Mouse (Mus musculus): Measurements from ENCODE around the gene Smurf1. TPM values are rescaled to one million over a fixed set of nuclear protein-coding genes. Genes with fewer than 3 reads are reported as not detected.

The Smurf1 gene
- polyA plus RNA-seq, 1 experiment: 21.9 TPM

GRCm38 (mm10) chr5:144919790-144920189 lies 45.9 kb downstream of the Smurf1 start:
- WGBS: 97% methylated on average over 8 of the region's 8 CpGs
- Histone ChIP-seq H3K27ac (ENCODE audit: insufficient read depth, low read length) (no peak overlapping the region), H3K4me3 (replicated peaks; ENCODE audit: insufficient read depth, low read depth, low read length) (no peak overlapping the region), H3K4me1 (ENCODE audit: control insufficient read depth, insufficient read depth, low read length) (peaks cover 16% of the 10 kb centered on the region), H3K27me3 (ENCODE audit: control insufficient read depth, insufficient read depth, low read length) (no peaks in the 10 kb centered on the region)
- DNase-seq: no peak
- TF ChIP-seq CTCF (IDR thresholded peaks at IDR 0.05; ENCODE audit: borderline replicate concordance, insufficient read depth, low read depth, low read length) (no peak), POLR2A (IDR thresholded peaks at IDR 0.05; ENCODE audit: borderline replicate concordance, insufficient read depth, low read length) (no peak)

GRCm38 (mm10) chr5:144919194-144919593 lies 46.5 kb downstream of the Smurf1 start:
- Histone ChIP-seq H3K4me1 (ENCODE audit: control insufficient read depth, insufficient read depth, low read length) (peaks cover 20% of the 10 kb centered on the region), H3K4me3 (replicated peaks; ENCODE audit: insufficient read depth, low read depth, low read length) (no peak overlapping the region), H3K27me3 (ENCODE audit: control insufficient read depth, insufficient read depth, low read length) (no peaks in the 10 kb centered on the region), H3K27ac (ENCODE audit: insufficient read depth, low read length) (no peak overlapping the region)
- 80% methylated on average over 9 of the region's 9 CpGs for WGBS
- DNase-seq: no peak
- TF ChIP-seq POLR2A (IDR thresholded peaks at IDR 0.05; ENCODE audit: borderline replicate concordance, insufficient read depth, low read length): no peak
- no peak for TF ChIP-seq CTCF (IDR thresholded peaks at IDR 0.05; ENCODE audit: borderline replicate concordance, insufficient read depth, low read depth, low read length)

- Histone ChIP-seq H3K27ac (ENCODE audit: insufficient read depth, low read length) (no peak overlapping the region), H3K4me3 (replicated peaks; ENCODE audit: insufficient read depth, low read depth, low read length) (no peak overlapping the region), H3K27me3 (ENCODE audit: control insufficient read depth, insufficient read depth, low read length) (no peaks in the 10 kb centered on the region), H3K4me1 (ENCODE audit: control insufficient read depth, insufficient read depth, low read length) (peaks cover 18% of the 10 kb centered on the region)
- TF ChIP-seq CTCF (IDR thresholded peaks at IDR 0.05; ENCODE audit: borderline replicate concordance, insufficient read depth, low read depth, low read length) (no peak), POLR2A (IDR thresholded peaks at IDR 0.05; ENCODE audit: borderline replicate concordance, insufficient read depth, low read length) (no peak)
- WGBS: 72% methylated on average over 8 of the region's 8 CpGs
- DNase-seq: no peak
Measured at GRCm38 (mm10) chr5:144918204-144918603, 47.4 kb downstream of the Smurf1 start.

GRCm38 (mm10) chr5:144917172-144917571 lies 48.5 kb downstream of the Smurf1 start:
- H3K27ac ChIP-seq (ENCODE audit: insufficient read depth, low read length): no peak overlapping the region
- no peak for DNase-seq
- H3K4me1 ChIP-seq (ENCODE audit: control insufficient read depth, insufficient read depth, low read length): peaks cover 13% of the 10 kb centered on the region
- no peaks in the 10 kb centered on the region for H3K27me3 ChIP-seq (ENCODE audit: control insufficient read depth, insufficient read depth, low read length)
- 96% methylated on average over 6 of the region's 6 CpGs for WGBS
- TF ChIP-seq POLR2A (IDR thresholded peaks at IDR 0.05; ENCODE audit: borderline replicate concordance, insufficient read depth, low read length): no peak
- no peak for TF ChIP-seq CTCF (IDR thresholded peaks at IDR 0.05; ENCODE audit: borderline replicate concordance, insufficient read depth, low read depth, low read length)
- H3K4me3 ChIP-seq (replicated peaks; ENCODE audit: insufficient read depth, low read depth, low read length): no peak overlapping the region

- Histone ChIP-seq H3K27ac (ENCODE audit: insufficient read depth, low read length) (no peak overlapping the region), H3K4me3 (replicated peaks; ENCODE audit: insufficient read depth, low read depth, low read length) (no peak overlapping the region), H3K27me3 (ENCODE audit: control insufficient read depth, insufficient read depth, low read length) (no peaks in the 10 kb centered on the region), H3K4me1 (ENCODE audit: control insufficient read depth, insufficient read depth, low read length) (peaks cover 14% of the 10 kb centered on the region)
- 56% methylated on average over 5 of the region's 5 CpGs for WGBS
- TF ChIP-seq CTCF (IDR thresholded peaks at IDR 0.05; ENCODE audit: borderline replicate concordance, insufficient read depth, low read depth, low read length): no peak
- TF ChIP-seq POLR2A (IDR thresholded peaks at IDR 0.05; ENCODE audit: borderline replicate concordance, insufficient read depth, low read length): no peak
- no peak for DNase-seq
Measured at GRCm38 (mm10) chr5:144915828-144916227, 49.8 kb downstream of the Smurf1 start.

- Histone ChIP-seq H3K27ac (ENCODE audit: insufficient read depth, low read length) (no peak overlapping the region), H3K4me3 (replicated peaks; ENCODE audit: insufficient read depth, low read depth, low read length) (no peak overlapping the region), H3K4me1 (ENCODE audit: control insufficient read depth, insufficient read depth, low read length) (peaks cover 14% of the 10 kb centered on the region), H3K27me3 (ENCODE audit: control insufficient read depth, insufficient read depth, low read length) (no peaks in the 10 kb centered on the region)
- no peak for TF ChIP-seq POLR2A (IDR thresholded peaks at IDR 0.05; ENCODE audit: borderline replicate concordance, insufficient read depth, low read length)
- no peak for TF ChIP-seq CTCF (IDR thresholded peaks at IDR 0.05; ENCODE audit: borderline replicate concordance, insufficient read depth, low read depth, low read length)
- peak in 1 of 2 experiments; percentile 27 for DNase-seq
- 32% methylated on average over 7 of the region's 7 CpGs for WGBS
Measured at GRCm38 (mm10) chr5:144914433-144914906, 51.2 kb downstream of the Smurf1 start.

- H3K27me3 ChIP-seq (ENCODE audit: control insufficient read depth, insufficient read depth, low read length): no peaks in the 10 kb centered on the region
- peaks cover 14% of the 10 kb centered on the region for H3K4me1 ChIP-seq (ENCODE audit: control insufficient read depth, insufficient read depth, low read length)
- H3K27ac ChIP-seq (ENCODE audit: insufficient read depth, low read length): no peak overlapping the region
- TF ChIP-seq POLR2A (IDR thresholded peaks at IDR 0.05; ENCODE audit: borderline replicate concordance, insufficient read depth, low read length) (no peak), CTCF (IDR thresholded peaks at IDR 0.05; ENCODE audit: borderline replicate concordance, insufficient read depth, low read depth, low read length) (no peak)
- WGBS: 4% methylated on average over 16 of the region's 16 CpGs
- peak; percentile 55 to 69 for DNase-seq
- H3K4me3 ChIP-seq (replicated peaks; ENCODE audit: insufficient read depth, low read depth, low read length): peak overlapping the region; percentile 14
Measured at GRCm38 (mm10) chr5:144913923-144914322, 51.7 kb downstream of the Smurf1 start.

GRCm38 (mm10) chr5:144913361-144913760 lies 52.3 kb downstream of the Smurf1 start:
- H3K27ac ChIP-seq (ENCODE audit: insufficient read depth, low read length): no peak overlapping the region
- WGBS: 87% methylated on average over 5 of the region's 5 CpGs
- H3K4me3 ChIP-seq (replicated peaks; ENCODE audit: insufficient read depth, low read depth, low read length): no peak overlapping the region
- no peak for DNase-seq
- TF ChIP-seq POLR2A (IDR thresholded peaks at IDR 0.05; ENCODE audit: borderline replicate concordance, insufficient read depth, low read length): no peak
- no peaks in the 10 kb centered on the region for H3K27me3 ChIP-seq (ENCODE audit: control insufficient read depth, insufficient read depth, low read length)
- H3K4me1 ChIP-seq (ENCODE audit: control insufficient read depth, insufficient read depth, low read length): peaks cover 14% of the 10 kb centered on the region
